Mouse (Mus musculus) embryo, embryonic 11 days (tissue): Measurements from ENCODE around the gene Sash1.
"Not testable (repeated sequence)": the region's sequence is repeated elsewhere in the genome, so short reads cannot be mapped to it uniquely, and the experiment has no call there.

Source experiments
- DNase-seq: peaks from one replicate; pipeline ENCODE4 v3.0.0-alpha.2; 2015

Gene Sash1

GRCm38 (mm10) chr10:8747450-8748212, 138.2 kb downstream of the Sash1 start:
- no peak for DNase-seq

- DNase-seq = no peak
Observed at GRCm38 (mm10) chr10:8746082-8746696, 139.7 kb downstream of the Sash1 start.

- peak; percentile 84 for DNase-seq
Observed at GRCm38 (mm10) chr10:8742872-8743271, 143.0 kb downstream of the Sash1 start.

- no peak for DNase-seq
Observed at GRCm38 (mm10) chr10:8741505-8741904, 144.4 kb downstream of the Sash1 start.

GRCm38 (mm10) chr10:8740797-8741196, 145.1 kb downstream of the Sash1 start:
- DNase-seq = no peak

- DNase-seq = no peak
Observed at GRCm38 (mm10) chr10:8729387-8730337, 156.2 kb downstream of the Sash1 start.

GRCm38 (mm10) chr10:8719345-8719744, 166.5 kb downstream of the Sash1 start:
- DNase-seq = no peak

- no peak for DNase-seq
Observed at GRCm38 (mm10) chr10:8718831-8719230, 167.0 kb downstream of the Sash1 start.

GRCm38 (mm10) chr10:8717171-8717570, 168.7 kb downstream of the Sash1 start:
- DNase-seq = no peak

- peak; percentile 81 for DNase-seq
Observed at GRCm38 (mm10) chr10:8715679-8716284, 170.1 kb downstream of the Sash1 start.

- not testable (repeated sequence) for DNase-seq
Observed at GRCm38 (mm10) chr10:8696636-8697035, 189.2 kb downstream of the Sash1 start.

- no peak for DNase-seq
Observed at GRCm38 (mm10) chr10:8693996-8694500, 191.8 kb downstream of the Sash1 start.

GRCm38 (mm10) chr10:8693561-8693960, 192.3 kb downstream of the Sash1 start:
- DNase-seq = no peak

GRCm38 (mm10) chr10:8692531-8692930, 193.3 kb downstream of the Sash1 start:
- no peak for DNase-seq

- no peak for DNase-seq
Observed at GRCm38 (mm10) chr10:8686219-8686618, 199.7 kb downstream of the Sash1 start.

GRCm38 (mm10) chr10:8685269-8685668, 200.6 kb downstream of the Sash1 start:
- no peak for DNase-seq

GRCm38 (mm10) chr10:8682900-8683299, 203.0 kb downstream of the Sash1 start:
- DNase-seq = peak; percentile 69

GRCm38 (mm10) chr10:8682341-8682740, 203.5 kb downstream of the Sash1 start:
- DNase-seq = no peak

- no peak for DNase-seq
Observed at GRCm38 (mm10) chr10:8676722-8677121, 209.1 kb downstream of the Sash1 start.
